Mouse (Mus musculus) forebrain, embryonic 13.5 days (tissue): Measurements from ENCODE around the gene Znhit3. TPM values are rescaled to one million over a fixed set of nuclear protein-coding genes. Genes with fewer than 3 reads are reported as not detected.

ENCODE experiments used
- ATAC-seq: fragments of 200-750 bp; cut with Nextera tagmentation; 2 replicates; pipeline ENCODE4 v1.8.0; 2017
- H3K27ac ChIP-seq: fragments of 300-500 bp; sonication (generic); 2 replicates; pipeline ENCODE4 v1.5.1; 2015; ENCODE audit warnings: inconsistent platforms, mild to moderate bottlenecking, moderate library complexity
- H3K27me3 ChIP-seq: fragments of 300-500 bp; sonication (generic); 2 replicates; pipeline ENCODE4 v1.6.1; 2015; ENCODE audit warnings: mild to moderate bottlenecking, inconsistent platforms
- H3K36me3 ChIP-seq: fragments of 300-500 bp; sonication (generic); 2 replicates; pipeline ENCODE4 v1.6.1; 2015; ENCODE audit warnings: mild to moderate bottlenecking, inconsistent platforms; ENCODE audit not compliant: poor library complexity, severe bottlenecking
- H3K4me1 ChIP-seq: fragments of 300-500 bp; sonication (generic); 2 replicates; pipeline ENCODE4 v1.6.1; 2015; ENCODE audit warnings: inconsistent platforms
- H3K4me2 ChIP-seq: fragments of 300-500 bp; sonication (generic); 2 replicates; pipeline ENCODE4 v1.6.1; 2015; ENCODE audit warnings: inconsistent platforms, mild to moderate bottlenecking, moderate library complexity
- H3K4me3 ChIP-seq: fragments of 300-500 bp; sonication (generic); 2 replicates; pipeline ENCODE4 v1.5.1; 2015; ENCODE audit warnings: mild to moderate bottlenecking, inconsistent platforms
- H3K9ac ChIP-seq: fragments of 300-500 bp; sonication (generic); 2 replicates; pipeline ENCODE4 v1.6.1; 2015; ENCODE audit warnings: mild to moderate bottlenecking, inconsistent platforms
- H3K9me3 ChIP-seq: fragments of 300-500 bp; sonication (generic); replicated peaks from 2 replicates; pipeline ENCODE4 v1.6.1; 2016; ENCODE audit warnings: inconsistent platforms
- WGBS: fragments of 180-500 bp; shearing (Covaris S2); methylation state at CpG from one replicate; pipeline ENCODE4 v1.1.7; 2015; 5-methylcytosine and 5-hydroxymethylcytosine counted together
- polyA plus RNA-seq: library from polyadenylated mRNA; unstranded; fragments of >200 nt; fragmentation: Nextera tagmentation; extraction: Ambion mirVana; gene quantifications from 2 replicates; pipeline ENCODE4 v1.2.1, GENCODE M21; 2015

Gene Znhit3
- polyA plus RNA-seq, 1 experiment from 2014 or later: 75.3 TPM

GRCm38 (mm10) chr11:84919276-84919675, 3.1 kb upstream of the Znhit3 start:
- Histone ChIP-seq H3K9me3 (no peaks in the 10 kb centered on the region), H3K9ac (no peak overlapping the region), H3K36me3 (no peaks in the 10 kb centered on the region), H3K27ac (no peak overlapping the region), H3K4me1 (peaks cover 17% of the 10 kb centered on the region), H3K27me3 (no peaks in the 10 kb centered on the region), H3K4me2 (no peak overlapping the region), H3K4me3 (no peak overlapping the region)
- 31% methylated on average over 3 of the region's 3 CpGs for WGBS
- ATAC-seq: no peak

DNA sequence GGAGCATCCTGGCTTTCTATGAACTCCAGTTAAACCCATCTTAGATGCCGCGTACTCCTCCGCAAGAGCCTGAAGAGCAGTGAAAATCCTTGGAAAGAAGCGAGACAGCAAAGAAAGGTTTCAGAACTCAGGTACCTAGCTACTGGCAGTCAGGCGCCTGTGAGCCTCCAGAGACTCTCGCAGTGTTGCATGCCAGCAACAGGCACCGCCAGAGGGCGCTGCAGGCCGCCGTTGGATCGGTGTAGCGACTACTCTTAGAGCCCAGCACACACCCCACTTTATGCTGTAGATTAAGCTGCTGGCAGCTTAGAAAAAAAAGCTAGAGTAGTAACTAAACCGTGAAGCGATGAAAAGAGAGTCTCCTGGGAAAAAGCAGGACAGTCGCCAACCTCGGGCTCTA, 2.3 kb upstream of the Znhit3 start:
- 6% methylated on average over 16 of the region's 16 CpGs for WGBS
- Histone ChIP-seq H3K4me1 (peaks cover 20% of the 10 kb centered on the region), H3K9me3 (no peaks in the 10 kb centered on the region), H3K4me3 (no peak overlapping the region), H3K27me3 (no peaks in the 10 kb centered on the region), H3K27ac (no peak overlapping the region), H3K36me3 (peaks cover 4% of the 10 kb centered on the region), H3K9ac (no peak overlapping the region), H3K4me2 (peak overlapping the region; percentile 38)
- ATAC-seq: peak; percentile 83

DNA sequence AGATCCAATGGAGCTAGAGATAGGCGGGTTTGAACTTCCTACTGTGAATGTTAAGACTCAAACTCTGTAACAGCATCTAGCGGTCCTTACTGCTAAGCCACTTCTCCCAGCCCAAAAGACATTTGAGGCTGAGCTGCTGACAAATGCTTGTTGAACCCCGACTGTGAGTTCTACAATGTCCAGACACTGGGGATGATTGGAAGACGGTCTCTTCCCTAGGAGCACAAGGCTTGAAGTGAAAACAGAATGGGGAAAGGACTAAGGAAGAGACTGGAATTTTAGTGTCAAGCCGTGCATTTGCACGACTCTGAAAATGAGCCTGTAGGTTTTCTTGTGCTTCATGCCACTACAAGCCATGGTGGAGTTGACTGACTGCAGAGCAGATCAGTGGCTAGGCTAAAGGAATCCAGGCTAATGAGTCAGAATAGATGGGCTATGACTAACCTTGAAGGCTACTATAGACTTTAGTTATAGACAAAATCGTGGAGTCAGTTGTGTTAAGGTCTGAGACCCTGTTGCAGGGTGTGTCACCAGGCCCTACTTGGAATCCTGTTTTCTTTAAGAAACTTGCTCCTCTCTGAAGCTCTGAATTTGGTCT, 636 bp upstream of the Znhit3 start:
- no peak for ATAC-seq

GRCm38 (mm10) chr11:84914673-84915072, 1.5 kb downstream of the Znhit3 start:
- WGBS: 83% methylated on average over 5 of the region's 5 CpGs
- H3K9ac ChIP-seq: no peak overlapping the region
- peaks cover 20% of the 10 kb centered on the region for H3K4me1 ChIP-seq
- H3K27ac ChIP-seq: no peak overlapping the region
- H3K27me3 ChIP-seq: no peaks in the 10 kb centered on the region
- H3K4me3 ChIP-seq: 0 out of 2 replicates have a peak overlapping the region, but pooled peaks have one; percentile 97
- H3K4me2 ChIP-seq: peak overlapping the region; percentile 85; the same call in 1 of the 2 replicates
- no peak for ATAC-seq
- peaks cover 40% of the 10 kb centered on the region for H3K36me3 ChIP-seq
- no peaks in the 10 kb centered on the region for H3K9me3 ChIP-seq

More for the DNA sequence above, 636 bp upstream of the Znhit3 start:
- Histone ChIP-seq H3K27ac (no peak overlapping the region), H3K4me1 (peaks cover 20% of the 10 kb centered on the region), H3K9ac (peak overlapping the region; percentile 87), H3K4me2 (peak overlapping the region; percentile 85), H3K36me3 (peaks cover 20% of the 10 kb centered on the region), H3K27me3 (no peaks in the 10 kb centered on the region), H3K9me3 (no peaks in the 10 kb centered on the region), H3K4me3 (peak overlapping the region; percentile 97)
- 62% methylated on average over 7 of the region's 7 CpGs for WGBS

DNA sequence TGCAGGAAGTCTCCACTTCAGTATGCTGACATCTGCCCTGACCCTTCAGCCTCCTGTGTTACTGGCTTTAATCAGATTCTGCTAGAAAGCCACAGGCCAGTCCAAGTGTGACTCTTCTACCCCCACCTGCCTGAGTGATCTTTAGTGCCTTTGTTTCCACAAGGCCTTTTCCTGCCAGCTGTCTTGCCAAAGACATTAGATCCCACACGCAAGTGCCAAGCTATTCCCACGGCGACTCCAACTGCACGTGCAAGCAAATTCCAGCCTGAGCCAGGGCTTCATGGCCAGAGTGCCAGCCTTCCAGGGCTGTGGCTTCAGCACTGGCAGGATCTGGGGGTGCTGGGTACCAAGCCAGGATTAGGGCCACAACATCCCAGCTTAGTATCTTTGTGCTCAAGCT, 5.8 kb downstream of the Znhit3 start:
- no peak for ATAC-seq
- peaks cover 82% of the 10 kb centered on the region for H3K36me3 ChIP-seq
- H3K9ac ChIP-seq: no peak overlapping the region
- H3K9me3 ChIP-seq: no peaks in the 10 kb centered on the region
- H3K4me2 ChIP-seq: no peak overlapping the region
- H3K27me3 ChIP-seq: no peaks in the 10 kb centered on the region
- H3K4me3 ChIP-seq: no peak overlapping the region
- H3K27ac ChIP-seq: no peak overlapping the region
- H3K4me1 ChIP-seq: peaks cover 15% of the 10 kb centered on the region
- 85% methylated on average over 4 of the region's 4 CpGs for WGBS

DNA sequence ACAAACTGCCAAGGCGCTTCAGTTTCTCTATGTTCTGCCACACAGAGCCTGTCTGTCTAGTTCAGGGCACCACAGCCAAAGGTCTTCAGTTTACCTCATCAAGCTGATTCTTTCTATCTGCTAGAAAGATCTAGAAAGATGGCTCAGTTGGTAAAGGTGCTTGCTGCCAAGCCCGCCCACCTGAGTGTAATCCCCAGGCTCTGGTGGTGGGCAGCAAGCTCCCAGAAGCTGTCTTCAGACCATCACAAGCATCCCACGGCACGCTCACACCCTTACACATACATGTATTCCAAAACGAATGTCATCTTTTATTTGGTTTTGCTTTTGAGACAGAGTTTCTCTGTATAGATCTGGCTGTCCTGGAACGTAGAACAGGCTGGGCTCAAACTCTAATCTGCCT, 7.7 kb downstream of the Znhit3 start:
- ATAC-seq: no peak
- no peak overlapping the region for H3K4me3 ChIP-seq
- peaks cover 98% of the 10 kb centered on the region for H3K36me3 ChIP-seq
- H3K27me3 ChIP-seq: no peaks in the 10 kb centered on the region
- no peak overlapping the region for H3K9ac ChIP-seq
- H3K4me2 ChIP-seq: no peak overlapping the region
- H3K9me3 ChIP-seq: no peaks in the 10 kb centered on the region
- H3K27ac ChIP-seq: no peak overlapping the region
- no peaks in the 10 kb centered on the region for H3K4me1 ChIP-seq
- 95% methylated on average over 6 of the region's 6 CpGs for WGBS

- ATAC-seq: no peak
- Histone ChIP-seq H3K4me3 (no peak overlapping the region), H3K9me3 (no peaks in the 10 kb centered on the region), H3K4me1 (no peaks in the 10 kb centered on the region), H3K27me3 (no peaks in the 10 kb centered on the region), H3K36me3 (peaks cover 98% of the 10 kb centered on the region), H3K9ac (no peak overlapping the region), H3K4me2 (no peak overlapping the region), H3K27ac (no peak overlapping the region)
- 79% methylated on average over 3 of the region's 3 CpGs for WGBS
These were observed 9.1 kb downstream of the Znhit3 start for GRCm38 (mm10) chr11:84907081-84907480.

DNA sequence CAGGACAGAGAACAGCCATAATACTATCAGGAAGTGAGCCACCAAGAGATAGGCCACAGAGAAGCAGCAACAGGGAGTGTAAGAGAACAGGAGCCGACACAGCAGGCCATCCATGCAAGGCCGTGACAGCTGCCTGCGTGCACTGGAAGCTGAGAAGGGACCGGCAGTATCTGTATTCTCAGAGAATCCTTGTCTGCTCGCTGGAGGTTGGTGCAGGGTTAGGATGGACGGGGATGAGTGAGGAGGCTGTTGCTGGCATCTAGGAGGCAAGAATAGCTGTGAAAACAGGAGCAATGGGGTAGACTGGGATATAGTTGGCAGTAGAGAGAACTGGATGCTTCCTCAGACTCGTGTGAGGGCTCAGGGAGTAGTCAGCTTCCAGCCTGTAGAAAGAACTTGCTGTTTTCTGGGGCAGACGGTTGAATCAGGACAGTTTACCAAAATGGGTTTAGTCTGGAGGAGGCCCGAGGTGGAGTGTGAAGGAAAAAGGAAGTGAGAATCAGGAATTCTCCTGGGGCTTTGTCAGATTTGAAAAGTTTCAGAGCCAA, 11.5 kb downstream of the Znhit3 start:
- Histone ChIP-seq H3K27me3 (no peaks in the 10 kb centered on the region), H3K9ac (no peak overlapping the region), H3K9me3 (no peaks in the 10 kb centered on the region), H3K4me3 (no peak overlapping the region), H3K27ac (no peak overlapping the region), H3K36me3 (peaks cover 100% of the 10 kb centered on the region), H3K4me2 (no peak overlapping the region), H3K4me1 (no peaks in the 10 kb centered on the region)
- 82% methylated on average over 9 of the region's 9 CpGs for WGBS
- ATAC-seq: no peak

- Histone ChIP-seq H3K27ac (no peak overlapping the region), H3K27me3 (no peaks in the 10 kb centered on the region), H3K4me1 (no peaks in the 10 kb centered on the region), H3K4me3 (no peak overlapping the region), H3K9me3 (no peaks in the 10 kb centered on the region), H3K36me3 (peaks cover 82% of the 10 kb centered on the region), H3K9ac (no peak overlapping the region), H3K4me2 (no peak overlapping the region)
- WGBS: 92% methylated on average over 14 of the region's 15 CpGs
- no peak for ATAC-seq
These were observed 23.1 kb downstream of the Znhit3 start for GRCm38 (mm10) chr11:84893113-84893512.

- H3K4me3 ChIP-seq: no peak overlapping the region
- ATAC-seq: no peak
- no peak overlapping the region for H3K27ac ChIP-seq
- H3K4me2 ChIP-seq: no peak overlapping the region
- peaks cover 82% of the 10 kb centered on the region for H3K36me3 ChIP-seq
- H3K27me3 ChIP-seq: no peaks in the 10 kb centered on the region
- H3K9me3 ChIP-seq: no peaks in the 10 kb centered on the region
- H3K9ac ChIP-seq: no peak overlapping the region
- 92% methylated on average over 7 of the region's 7 CpGs for WGBS
- H3K4me1 ChIP-seq: no peaks in the 10 kb centered on the region
These were observed 24.5 kb downstream of the Znhit3 start for GRCm38 (mm10) chr11:84891705-84892104.

GRCm38 (mm10) chr11:84889492-84889891, 26.7 kb downstream of the Znhit3 start:
- Histone ChIP-seq H3K4me2 (no peak overlapping the region), H3K36me3 (peaks cover 81% of the 10 kb centered on the region), H3K4me3 (no peak overlapping the region), H3K4me1 (no peaks in the 10 kb centered on the region), H3K27ac (no peak overlapping the region), H3K9me3 (no peaks in the 10 kb centered on the region), H3K27me3 (no peaks in the 10 kb centered on the region), H3K9ac (no peak overlapping the region)
- ATAC-seq: no peak
- WGBS: 95% methylated on average over 2 of the region's 2 CpGs

GRCm38 (mm10) chr11:84888025-84888424, 28.1 kb downstream of the Znhit3 start:
- Histone ChIP-seq H3K9me3 (no peaks in the 10 kb centered on the region), H3K36me3 (peaks cover 84% of the 10 kb centered on the region), H3K4me1 (no peaks in the 10 kb centered on the region), H3K27me3 (no peaks in the 10 kb centered on the region), H3K4me3 (no peak overlapping the region), H3K9ac (no peak overlapping the region), H3K4me2 (no peak overlapping the region), H3K27ac (no peak overlapping the region)
- no peak for ATAC-seq
- WGBS: 97% methylated on average over 8 of the region's 8 CpGs
